Mouse (Mus musculus) bone marrow macrophage, adult 2 months (primary cell): Measurements from ENCODE around the gene Sema4c. TPM values are rescaled to one million over a fixed set of nuclear protein-coding genes. Genes with fewer than 3 reads are reported as not detected.

Experiments
- H3K27ac ChIP-seq: 2 replicates; pipeline ENCODE4 v1.5.1; 2012; ENCODE audit warnings: low read depth, low read length; ENCODE audit not compliant: insufficient read depth
- H3K4me1 ChIP-seq: 2 replicates; pipeline ENCODE4 v1.6.1; 2012; ENCODE audit warnings: low read length; ENCODE audit not compliant: control insufficient read depth, insufficient read depth
- H3K4me3 ChIP-seq: 2 replicates; pipeline ENCODE4 v1.5.1; 2012; ENCODE audit warnings: mild to moderate bottlenecking, low read length, moderate library complexity; ENCODE audit not compliant: insufficient read depth
- CTCF ChIP-seq: IDR thresholded peaks from 2 replicates; pipeline ENCODE4 v1.5.1; 2012; ENCODE audit warnings: low read depth, mild to moderate bottlenecking, low read length, moderate library complexity
- POLR2A ChIP-seq: IDR thresholded peaks from 2 replicates; pipeline ENCODE4 v1.6.1; 2012; ENCODE audit warnings: mild to moderate bottlenecking, low read depth, low read length, borderline replicate concordance
- polyA plus RNA-seq: library from polyadenylated mRNA; stranded (reverse); fragments of >200 nt; gene quantifications from 2 replicates; pipeline ENCODE4 v1.2.4, GENCODE M21; 2012; ENCODE audit not compliant: missing spikeins, insufficient read depth, insufficient read length

Gene Sema4c
- polyA plus RNA-seq, 1 experiment: 2.4 TPM

DNA sequence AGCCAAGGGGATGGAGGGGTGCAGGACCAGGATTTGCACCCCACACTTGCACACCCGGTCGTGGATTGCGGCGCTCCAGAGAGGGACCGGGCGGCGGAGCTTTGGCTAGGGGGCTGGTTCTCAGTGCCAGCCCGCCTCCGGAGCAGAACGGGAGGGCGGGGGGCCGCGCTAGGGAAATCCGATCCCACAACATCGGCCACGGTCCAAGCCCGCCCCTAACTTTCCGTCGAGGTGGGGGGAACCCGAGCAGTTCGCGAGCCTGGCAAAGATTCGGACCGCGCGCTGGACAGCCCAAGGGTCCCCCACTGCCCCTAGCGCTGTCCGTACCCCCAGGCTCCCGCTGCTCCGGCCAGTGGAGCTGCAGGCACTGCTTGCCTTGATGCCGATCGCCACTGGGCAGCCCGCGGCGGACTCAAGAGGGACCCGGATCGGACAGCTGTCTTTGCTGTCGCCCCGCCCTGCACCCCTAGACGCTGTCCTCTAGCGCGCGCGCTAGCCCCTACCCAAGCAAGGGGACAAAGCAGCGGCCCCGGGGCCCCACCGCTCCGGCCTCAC is 615 bp downstream of the Sema4c start:
- TF ChIP-seq CTCF (0 out of 2 replicates have a peak, but pooled peaks have one; percentile 1), POLR2A (no peak)
- peak overlapping the region; percentile 9; the same call in 1 of the 2 replicates for H3K27ac ChIP-seq
- peak overlapping the region; percentile 78 for H3K4me3 ChIP-seq
- H3K4me1 ChIP-seq: peaks cover 24% of the 10 kb centered on the region

DNA sequence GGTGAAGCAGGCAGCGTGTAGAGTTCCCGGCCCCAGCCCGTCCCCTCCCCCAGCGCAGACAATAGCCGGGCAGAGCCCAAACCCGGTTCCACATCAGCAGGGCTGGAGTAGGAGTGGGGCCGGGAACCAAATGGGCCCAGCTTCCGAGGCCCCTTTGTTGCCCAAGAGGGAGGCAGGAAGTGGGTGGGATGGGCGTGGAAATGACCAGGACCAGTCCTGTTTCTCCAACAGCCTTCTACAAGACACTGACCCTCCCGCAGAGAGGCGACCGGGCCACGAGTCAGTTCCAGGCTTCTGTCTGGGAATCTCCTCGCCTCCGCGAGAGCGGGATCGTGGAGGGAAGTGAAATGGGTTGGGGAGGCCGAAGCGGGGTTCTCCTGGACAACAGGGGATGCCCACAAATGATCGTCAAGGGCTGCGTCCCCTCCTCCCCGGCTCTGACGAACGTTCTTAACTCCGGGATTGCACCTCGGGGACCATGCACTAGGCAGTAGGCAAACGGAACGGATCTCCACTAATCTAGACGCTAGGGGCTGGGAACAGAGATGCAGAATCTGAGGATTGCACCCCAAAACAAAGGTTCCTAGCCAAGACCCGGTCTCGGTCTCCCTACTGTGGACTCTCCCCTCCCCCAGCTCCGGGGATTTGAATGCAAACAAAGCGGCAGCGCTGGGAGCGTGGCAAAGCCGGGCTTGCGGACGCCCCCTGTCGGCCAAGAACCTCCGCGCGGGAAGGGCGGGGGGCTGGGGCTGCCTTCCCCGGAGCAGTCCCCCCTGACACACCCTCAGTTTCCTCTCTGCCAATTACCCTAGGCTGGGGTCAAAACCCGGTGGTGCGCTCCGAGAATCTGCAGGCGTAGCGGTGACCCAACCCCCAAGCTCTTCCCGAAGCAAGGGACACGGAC is 1.3 kb downstream of the Sema4c start:
- Histone ChIP-seq H3K4me3 (peak overlapping the region; percentile 78), H3K4me1 (peaks cover 24% of the 10 kb centered on the region), H3K27ac (peak overlapping the region; percentile 80)
- TF ChIP-seq CTCF (peak; percentile 87), POLR2A (peak; percentile 18; the same call in 1 of the 2 replicates)

DNA sequence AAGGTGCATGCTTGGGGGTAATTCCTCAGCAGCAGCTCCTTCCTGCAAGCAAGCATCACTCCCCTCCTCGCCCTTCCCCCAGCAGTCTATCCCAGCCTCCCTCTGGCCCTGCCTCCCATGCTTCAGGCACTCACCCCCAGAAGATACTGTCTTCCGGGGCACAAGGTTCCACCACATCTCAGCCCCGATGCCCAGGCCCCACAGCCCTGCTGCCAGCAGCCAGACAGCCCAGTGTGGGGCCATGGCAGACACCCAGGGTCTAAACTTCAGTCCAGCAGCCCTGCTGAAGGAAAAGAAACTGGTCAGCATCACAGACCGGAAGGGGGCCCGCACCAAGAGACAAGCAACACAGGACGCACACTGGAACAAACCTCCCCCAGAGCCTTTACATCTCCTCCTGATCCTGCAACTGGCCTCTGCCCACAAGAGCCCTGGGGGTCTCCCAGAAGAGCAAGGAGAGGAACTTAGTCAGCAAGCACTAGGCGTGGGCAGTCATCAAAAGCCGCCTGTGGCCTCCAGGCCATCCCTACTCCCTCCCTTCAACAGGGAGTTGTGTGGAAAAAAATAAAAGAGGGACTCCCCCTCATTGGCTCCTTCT is 2.3 kb downstream of the Sema4c start:
- H3K27ac ChIP-seq: peak overlapping the region; percentile 80
- H3K4me3 ChIP-seq: peak overlapping the region; percentile 78
- H3K4me1 ChIP-seq: peaks cover 24% of the 10 kb centered on the region
- TF ChIP-seq POLR2A: no peak
- no peak for TF ChIP-seq CTCF

DNA sequence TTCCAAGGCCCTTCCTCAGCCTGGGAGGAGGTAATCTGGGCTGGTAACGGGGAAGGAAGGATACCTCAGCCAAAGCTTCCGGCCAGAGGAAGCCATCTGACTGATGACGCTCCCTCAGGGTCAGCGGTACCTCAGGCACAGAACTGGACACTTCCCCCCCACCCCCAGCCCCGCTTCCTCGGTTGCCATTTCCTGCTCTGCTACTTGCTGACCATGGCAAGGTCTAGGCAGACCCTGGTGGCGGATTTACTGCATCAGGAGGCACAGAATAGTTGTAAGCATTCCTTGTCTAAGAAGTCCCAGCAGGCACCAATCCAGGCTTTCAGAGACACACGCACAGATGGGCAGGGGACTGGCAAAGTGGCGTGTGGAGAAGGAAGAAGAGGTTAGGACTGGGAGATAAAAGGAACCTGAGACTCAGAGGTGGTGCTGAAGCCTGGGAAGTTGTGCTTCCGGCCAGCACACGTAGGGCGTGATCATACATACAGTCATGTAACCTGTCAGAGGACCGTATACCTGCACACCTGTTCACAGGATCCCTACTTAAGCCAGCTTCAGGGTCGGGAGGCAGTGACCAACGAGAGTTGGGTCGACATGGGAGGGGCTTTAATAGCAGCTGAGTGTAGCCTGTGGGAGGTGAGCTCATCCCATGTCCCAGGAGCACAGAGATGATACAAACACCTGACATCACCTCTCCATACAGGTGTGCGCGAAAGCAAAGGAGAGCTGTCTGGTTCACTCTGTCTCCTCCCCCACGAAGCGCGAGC is 3.3 kb downstream of the Sema4c start:
- no peak for TF ChIP-seq CTCF
- no peak for TF ChIP-seq POLR2A
- Histone ChIP-seq H3K4me3 (peak overlapping the region; percentile 12; the same call in 1 of the 2 replicates), H3K4me1 (peaks cover 24% of the 10 kb centered on the region), H3K27ac (0 out of 2 replicates have a peak overlapping the region, but pooled peaks have one; percentile 18)

DNA sequence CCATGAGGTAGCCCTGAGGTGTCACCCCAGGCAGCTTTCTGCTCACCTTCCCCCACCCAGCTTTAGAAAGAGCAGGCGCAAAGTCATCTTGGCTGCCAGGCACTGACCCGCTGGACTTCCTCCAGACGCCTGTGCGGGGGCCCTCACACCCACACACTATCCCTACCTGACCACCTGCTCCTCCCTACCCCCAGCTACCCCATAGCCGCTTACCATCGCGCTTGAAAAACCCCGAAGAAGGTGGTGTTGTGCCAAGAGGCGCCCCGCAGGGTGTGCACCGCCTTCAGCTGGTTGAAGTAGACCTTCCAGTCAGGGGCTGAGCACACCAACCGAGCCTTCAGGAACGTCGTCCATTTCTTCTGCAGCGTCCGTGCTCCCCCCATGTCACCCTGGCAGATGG is 5.6 kb downstream of the Sema4c start:
- Histone ChIP-seq H3K27ac (no peak overlapping the region), H3K4me1 (peaks cover 21% of the 10 kb centered on the region)

DNA sequence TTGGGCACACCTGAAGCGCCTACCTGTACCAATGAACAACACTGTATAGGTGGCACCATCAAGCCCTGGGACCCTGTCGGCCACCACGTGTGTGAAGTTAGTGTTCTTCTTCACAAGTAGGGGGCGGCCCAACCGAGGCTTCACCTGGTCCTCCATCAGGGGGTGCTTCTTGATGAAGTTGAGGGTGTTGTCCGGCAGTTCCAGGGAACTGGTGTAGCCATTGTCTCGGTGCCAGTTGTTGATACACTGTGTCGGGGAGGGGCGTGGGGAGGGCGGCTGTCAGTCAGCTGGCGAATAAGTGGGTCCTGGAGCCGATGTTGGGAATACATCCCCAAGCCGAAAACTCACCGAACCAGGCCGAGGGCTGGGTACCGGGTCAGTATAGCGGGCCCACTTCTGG is 6.2 kb downstream of the Sema4c start:
- TF ChIP-seq POLR2A: no peak
- Histone ChIP-seq H3K27ac (no peak overlapping the region), H3K4me3 (no peak overlapping the region), H3K4me1 (peaks cover 21% of the 10 kb centered on the region)

More for the DNA sequence above, 5.6 kb downstream of the Sema4c start:
- no peak overlapping the region for H3K4me3 ChIP-seq
- TF ChIP-seq POLR2A: no peak
- TF ChIP-seq CTCF: no peak

DNA sequence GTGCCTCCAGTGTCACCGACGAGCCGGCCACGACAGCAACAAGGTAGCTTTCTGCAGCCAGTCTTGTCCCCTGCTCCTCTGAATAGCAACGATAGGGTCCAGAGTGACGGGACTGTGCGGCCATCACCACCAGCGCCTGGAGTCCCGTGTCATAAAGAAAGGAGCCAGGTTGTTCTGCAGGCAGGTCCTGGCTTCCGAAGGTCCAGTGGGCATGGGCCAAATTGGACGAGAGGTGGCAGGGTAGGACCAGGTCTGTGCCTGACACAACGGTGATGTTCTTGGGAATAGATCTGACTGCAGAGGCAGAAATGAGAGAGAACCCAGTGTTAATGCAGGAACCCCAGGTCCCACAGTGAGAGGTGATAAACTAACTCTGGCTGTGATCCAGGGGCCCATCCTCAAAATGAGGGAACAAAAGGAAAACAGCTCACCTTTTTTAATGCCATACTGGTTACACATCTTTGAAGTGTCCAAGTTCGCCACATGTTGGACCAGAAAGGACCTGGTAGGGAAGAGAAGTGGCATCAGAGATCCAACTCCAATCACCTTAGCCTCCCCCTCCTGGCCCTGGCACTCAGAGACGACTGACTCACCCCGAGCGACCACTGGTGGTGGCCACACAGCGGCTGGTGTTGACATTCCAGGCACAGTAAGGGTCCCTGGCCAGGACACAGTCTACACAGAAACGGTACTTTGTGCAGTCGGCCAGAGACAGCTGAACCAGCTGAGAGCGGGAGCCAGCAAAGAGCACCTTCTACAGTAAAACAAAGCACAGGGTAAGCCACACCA is 7.9 kb downstream of the Sema4c start:
- Histone ChIP-seq H3K4me3 (no peak overlapping the region), H3K27ac (no peak overlapping the region), H3K4me1 (peaks cover 14% of the 10 kb centered on the region)
- TF ChIP-seq POLR2A: no peak
- TF ChIP-seq CTCF: no peak

DNA sequence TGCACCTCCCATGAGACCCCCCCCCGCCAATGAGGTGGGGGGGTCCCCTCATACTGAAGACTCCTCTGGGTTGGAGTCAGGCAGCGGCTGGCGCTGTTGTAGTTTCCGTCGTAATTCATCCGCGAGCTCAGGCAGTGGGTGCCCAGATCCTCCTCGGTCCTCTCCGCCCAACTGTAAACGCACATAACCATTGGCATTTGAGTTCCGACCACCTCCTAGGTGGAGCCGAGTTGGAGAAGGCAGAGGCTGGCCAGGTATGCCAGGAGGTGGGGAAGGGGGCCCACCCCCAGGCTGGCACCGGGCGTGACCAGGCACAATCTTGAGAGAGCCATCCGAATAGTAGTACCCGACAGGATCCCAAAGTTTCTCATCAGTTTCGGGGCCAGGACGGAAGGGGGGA is 8.7 kb downstream of the Sema4c start:
- H3K4me1 ChIP-seq: peaks cover 6% of the 10 kb centered on the region
- no peak overlapping the region for H3K4me3 ChIP-seq
- TF ChIP-seq CTCF (no peak), POLR2A (no peak)
- no peak overlapping the region for H3K27ac ChIP-seq

DNA sequence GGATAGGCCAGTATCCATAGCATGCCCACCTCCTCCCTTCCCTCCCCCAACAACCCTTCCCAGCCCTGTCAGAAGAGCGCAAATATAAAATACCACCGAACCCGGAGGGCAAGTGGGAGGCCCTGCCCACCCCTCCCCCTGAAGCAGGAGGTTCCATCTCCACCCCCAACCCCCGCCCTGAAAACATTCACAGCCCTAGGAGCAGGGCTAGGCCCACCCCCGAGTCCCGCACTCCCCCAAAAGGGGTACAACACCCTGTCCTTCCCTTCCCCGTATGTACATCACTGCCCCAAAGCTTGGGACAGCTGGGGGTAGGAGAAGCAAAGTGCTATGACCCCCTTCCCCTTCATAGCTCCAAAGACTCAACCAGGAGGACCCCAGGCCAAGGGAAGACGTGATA is 9.4 kb downstream of the Sema4c start:
- H3K4me3 ChIP-seq: no peak overlapping the region
- TF ChIP-seq CTCF (no peak), POLR2A (no peak)
- H3K4me1 ChIP-seq: peaks cover 3% of the 10 kb centered on the region; the same call in 1 of the 2 replicates
- no peak overlapping the region for H3K27ac ChIP-seq
